Mouse (Mus musculus) limb, embryonic 13.5 days (tissue): ENCODE data around the gene Sptb. TPM values are rescaled to one million over a fixed set of nuclear protein-coding genes. Genes with fewer than 3 reads are reported as not detected.
A peak's percentile ranks its signal among the peaks of the same experiment; 100 is the strongest.

ENCODE experiments used
- ATAC-seq: fragments of 200-750 bp; cut with Nextera tagmentation; 2 replicates; pipeline ENCODE4 v1.8.0; 2017; ENCODE audit warnings: low read depth, moderate number of reproducible peaks, moderate TSS enrichment; ENCODE audit not compliant: low FRiP score
- H3K27ac ChIP-seq: fragments of 300-500 bp; sonication (generic); 2 replicates; pipeline ENCODE4 v1.5.1; 2015; ENCODE audit warnings: inconsistent platforms, mild to moderate bottlenecking, moderate library complexity
- H3K27me3 ChIP-seq: fragments of 300-500 bp; sonication (generic); 2 replicates; pipeline ENCODE4 v1.6.1; 2015; ENCODE audit warnings: mild to moderate bottlenecking, inconsistent platforms
- H3K36me3 ChIP-seq: fragments of 300-500 bp; sonication (generic); 2 replicates; pipeline ENCODE4 v1.6.1; 2015; ENCODE audit warnings: inconsistent platforms, mild to moderate bottlenecking, moderate library complexity
- H3K4me1 ChIP-seq: fragments of 300-500 bp; sonication (generic); 2 replicates; pipeline ENCODE4 v1.6.1; 2015; ENCODE audit warnings: inconsistent platforms
- H3K4me2 ChIP-seq: fragments of 300-500 bp; sonication (generic); replicated peaks from 2 replicates; pipeline ENCODE4 v1.6.1; 2015; ENCODE audit warnings: inconsistent platforms, mild to moderate bottlenecking, moderate library complexity
- H3K4me3 ChIP-seq: fragments of 300-500 bp; sonication (generic); 2 replicates; pipeline ENCODE4 v1.5.1; 2015; ENCODE audit warnings: moderate library complexity, mild to moderate bottlenecking, inconsistent platforms
- H3K9ac ChIP-seq: fragments of 300-500 bp; sonication (generic); 2 replicates; pipeline ENCODE4 v1.6.1; 2015; ENCODE audit warnings: mild to moderate bottlenecking, inconsistent platforms
- H3K9me3 ChIP-seq: fragments of 300-500 bp; sonication (generic); 2 replicates; pipeline ENCODE4 v1.6.1; 2016; ENCODE audit warnings: inconsistent platforms
- WGBS: fragments of 180-500 bp; shearing (Covaris S2); methylation state at CpG from one replicate; pipeline ENCODE4 v1.1.7; 2015; 5-methylcytosine and 5-hydroxymethylcytosine counted together
- polyA plus RNA-seq: library from polyadenylated mRNA; unstranded; fragments of >200 nt; fragmentation: Nextera tagmentation; extraction: Ambion mirVana; gene quantifications from 2 replicates; pipeline ENCODE4 v1.2.1, GENCODE M21; 2015

Sptb gene
- polyA plus RNA-seq, 1 experiment from 2014 or later = 0.61 TPM

DNA sequence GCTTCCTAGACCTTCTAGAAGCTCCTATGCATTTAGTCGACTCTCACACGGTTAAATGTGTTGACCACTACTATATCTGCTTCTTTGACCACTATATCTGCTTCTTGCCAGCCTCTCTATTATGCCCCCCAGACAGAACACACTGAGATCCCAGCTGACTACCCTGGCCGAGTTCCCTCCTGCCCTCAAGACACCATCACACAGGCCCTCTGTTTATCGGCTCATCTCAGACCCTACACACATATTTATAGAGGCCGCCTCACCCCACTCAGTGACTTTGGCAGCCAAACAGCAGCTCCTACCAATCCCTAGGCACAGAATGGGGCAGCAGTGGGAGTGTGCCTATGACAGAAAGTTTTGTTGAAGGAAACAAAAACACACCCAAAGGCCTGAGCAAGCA lies 14.6 kb downstream of the Sptb start:
- Histone ChIP-seq H3K4me1 (peaks cover 8% of the 10 kb centered on the region), H3K9ac (no peak overlapping the region), H3K27ac (no peak overlapping the region), H3K36me3 (no peaks in the 10 kb centered on the region), H3K27me3 (no peaks in the 10 kb centered on the region), H3K4me3 (no peak overlapping the region), H3K9me3 (no peaks in the 10 kb centered on the region), H3K4me2 (no peak overlapping the region)
- no peak for ATAC-seq
- whole genome bisulfite sequencing = 72% methylated on average over 5 of the region's 5 CpGs

DNA sequence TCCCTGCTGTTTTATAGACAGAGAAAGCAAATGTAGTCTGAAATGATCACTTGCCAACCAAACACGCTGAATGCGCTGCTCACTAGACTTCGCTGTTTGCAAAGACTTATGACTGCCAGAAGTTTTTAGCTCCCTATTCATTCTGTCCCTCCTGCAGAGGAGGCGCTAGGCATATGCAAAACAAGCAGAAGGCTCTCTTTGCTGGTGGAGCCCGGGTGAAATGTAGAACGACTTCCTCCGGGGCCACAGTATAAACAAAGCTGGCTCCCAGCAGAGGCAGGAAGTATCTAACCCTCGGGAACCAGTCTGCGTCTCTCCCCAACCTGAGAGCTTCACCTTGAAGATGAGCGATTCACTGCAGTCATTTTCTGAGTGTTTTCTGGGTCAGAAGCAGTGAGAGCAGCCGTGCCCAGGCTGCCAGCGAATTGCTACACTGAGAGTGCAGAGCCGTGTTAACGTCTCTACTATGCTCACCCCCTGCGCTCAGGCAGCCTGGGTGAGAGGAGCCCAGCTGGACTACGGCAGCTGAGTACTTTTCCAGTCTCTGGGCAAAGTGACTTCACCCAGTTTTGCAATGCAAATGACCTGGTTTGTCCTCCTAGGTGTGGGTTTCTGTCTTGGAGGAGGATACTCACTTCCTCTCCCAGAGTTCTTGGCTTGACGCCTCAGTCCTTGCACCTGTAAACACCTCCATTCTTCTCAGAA lies 15.4 kb downstream of the Sptb start:
- Histone ChIP-seq H3K9me3 (no peaks in the 10 kb centered on the region), H3K4me1 (peaks cover 8% of the 10 kb centered on the region), H3K4me3 (peak overlapping the region; percentile 31), H3K36me3 (no peaks in the 10 kb centered on the region), H3K9ac (peak overlapping the region; percentile 50; the same call in 1 of the 2 replicates), H3K27ac (no peak overlapping the region), H3K4me2 (peak overlapping the region; percentile 64), H3K27me3 (no peaks in the 10 kb centered on the region)
- ATAC-seq = no peak
- 5% methylated on average over 17 of the region's 17 CpGs for WGBS

DNA sequence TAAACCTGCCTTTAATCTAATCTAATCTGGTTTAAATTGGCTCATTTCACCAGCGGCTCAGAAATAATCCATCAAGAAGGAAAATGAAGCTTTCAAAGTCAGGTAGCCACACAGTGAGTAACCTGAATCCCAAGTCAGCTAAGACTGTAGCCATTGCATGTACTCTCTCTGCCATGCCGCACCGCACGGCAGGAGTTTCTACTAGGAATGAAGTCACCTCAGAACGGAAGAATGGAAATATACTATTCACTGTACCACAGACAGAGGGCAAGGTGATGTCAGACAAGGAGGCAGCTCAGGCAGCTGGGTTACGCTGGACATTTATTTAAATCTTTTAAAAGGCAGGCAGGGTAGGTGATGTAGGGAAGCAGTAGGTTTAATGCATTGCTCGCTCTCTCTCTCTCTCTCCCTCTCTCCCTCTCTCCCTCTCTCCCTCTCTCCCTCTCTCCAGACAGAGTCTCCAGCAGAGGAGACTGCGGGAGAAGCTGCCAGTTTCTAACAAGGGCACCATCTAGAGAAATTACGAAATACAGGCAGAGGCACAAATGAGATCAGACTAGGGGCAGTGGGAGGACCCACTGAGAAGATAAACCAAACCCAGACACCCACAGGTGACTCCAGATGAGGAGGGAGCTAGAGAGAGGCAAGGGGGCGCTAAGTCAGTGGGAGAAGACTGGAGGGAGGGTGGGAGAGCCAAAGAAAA lies 22.7 kb downstream of the Sptb start:
- WGBS = 73% methylated on average over 10 of the region's 10 CpGs
- H3K9me3 ChIP-seq = no peaks in the 10 kb centered on the region
- no peak overlapping the region for H3K27ac ChIP-seq
- no peak overlapping the region for H3K4me2 ChIP-seq
- no peaks in the 10 kb centered on the region for H3K36me3 ChIP-seq
- no peaks in the 10 kb centered on the region for H3K27me3 ChIP-seq
- no peak for ATAC-seq
- no peak overlapping the region for H3K9ac ChIP-seq
- H3K4me3 ChIP-seq = no peak overlapping the region
- H3K4me1 ChIP-seq = no peaks in the 10 kb centered on the region

DNA sequence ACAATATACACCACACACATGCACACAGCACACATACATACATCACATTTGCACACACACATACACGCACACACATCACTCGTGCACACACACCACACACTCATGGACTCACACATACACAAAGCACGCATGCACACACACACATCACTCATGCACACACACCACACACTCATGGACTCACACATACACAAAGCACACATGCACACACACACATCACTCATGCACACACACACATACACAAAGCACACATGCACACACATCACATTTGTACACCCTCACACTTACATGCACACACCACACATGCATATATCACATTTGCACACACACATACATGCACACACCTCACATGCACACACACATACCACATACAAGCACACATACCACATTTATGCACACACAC lies 24.7 kb downstream of the Sptb start:
- H3K4me3 ChIP-seq = no peak overlapping the region
- no peak overlapping the region for H3K4me2 ChIP-seq
- ATAC-seq = no peak
- no peaks in the 10 kb centered on the region for H3K36me3 ChIP-seq
- no peaks in the 10 kb centered on the region for H3K9me3 ChIP-seq
- 91% methylated on average over 3 of the region's 3 CpGs for WGBS
- no peaks in the 10 kb centered on the region for H3K4me1 ChIP-seq
- no peak overlapping the region for H3K9ac ChIP-seq
- no peak overlapping the region for H3K27ac ChIP-seq
- no peaks in the 10 kb centered on the region for H3K27me3 ChIP-seq

DNA sequence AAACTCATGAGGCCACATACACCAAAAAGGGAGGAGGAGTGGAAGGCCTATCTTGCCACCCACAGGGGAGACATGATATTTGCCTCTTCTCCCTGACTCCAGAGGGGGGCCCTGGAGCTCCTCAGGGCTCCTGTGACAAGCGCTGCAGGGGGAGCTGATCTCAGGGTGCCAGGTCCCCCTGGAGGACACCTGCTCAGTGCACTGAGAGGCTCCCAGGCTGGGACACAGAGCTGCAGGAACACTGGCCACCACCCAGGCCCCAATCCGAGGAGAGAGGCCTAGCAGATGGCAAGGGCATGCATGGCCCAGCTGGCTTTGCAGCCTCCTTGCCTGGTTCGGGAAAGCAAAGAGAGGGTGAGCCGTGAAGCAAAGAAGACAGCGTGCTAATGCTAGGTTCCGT lies 25.9 kb downstream of the Sptb start:
- 58% methylated on average over 6 of the region's 6 CpGs for WGBS
- no peaks in the 10 kb centered on the region for H3K36me3 ChIP-seq
- H3K4me1 ChIP-seq = no peaks in the 10 kb centered on the region
- H3K4me2 ChIP-seq = no peak overlapping the region
- no peaks in the 10 kb centered on the region for H3K9me3 ChIP-seq
- no peaks in the 10 kb centered on the region for H3K27me3 ChIP-seq
- no peak overlapping the region for H3K9ac ChIP-seq
- H3K27ac ChIP-seq = no peak overlapping the region
- ATAC-seq = no peak
- no peak overlapping the region for H3K4me3 ChIP-seq

DNA sequence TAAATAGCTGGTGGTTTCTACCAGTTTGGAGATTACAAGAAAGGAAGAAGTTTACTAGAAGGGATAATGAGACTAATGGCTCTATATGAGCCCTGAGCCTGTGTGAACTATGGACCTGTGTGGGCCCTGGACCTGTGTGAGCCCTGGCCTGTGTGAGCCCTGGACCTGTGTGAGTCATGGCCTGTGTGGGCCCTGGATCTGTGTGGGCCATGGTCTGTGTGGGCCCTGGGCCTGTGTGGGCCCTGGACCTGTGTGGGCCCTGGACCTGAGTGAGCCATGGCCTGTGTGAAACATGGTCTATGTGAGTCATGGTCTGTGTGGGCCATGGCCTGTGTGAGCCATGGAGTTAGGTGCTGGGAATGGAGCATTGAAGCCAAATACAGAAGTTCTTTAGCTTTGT lies 28.4 kb downstream of the Sptb start:
- H3K4me1 ChIP-seq = no peaks in the 10 kb centered on the region; the same call in 1 of the 2 replicates
- H3K9ac ChIP-seq = no peak overlapping the region
- H3K9me3 ChIP-seq = no peaks in the 10 kb centered on the region
- no peak overlapping the region for H3K4me3 ChIP-seq
- H3K4me2 ChIP-seq = no peak overlapping the region
- no peaks in the 10 kb centered on the region for H3K27me3 ChIP-seq
- no peaks in the 10 kb centered on the region for H3K36me3 ChIP-seq
- no peak overlapping the region for H3K27ac ChIP-seq
- no peak for ATAC-seq

DNA sequence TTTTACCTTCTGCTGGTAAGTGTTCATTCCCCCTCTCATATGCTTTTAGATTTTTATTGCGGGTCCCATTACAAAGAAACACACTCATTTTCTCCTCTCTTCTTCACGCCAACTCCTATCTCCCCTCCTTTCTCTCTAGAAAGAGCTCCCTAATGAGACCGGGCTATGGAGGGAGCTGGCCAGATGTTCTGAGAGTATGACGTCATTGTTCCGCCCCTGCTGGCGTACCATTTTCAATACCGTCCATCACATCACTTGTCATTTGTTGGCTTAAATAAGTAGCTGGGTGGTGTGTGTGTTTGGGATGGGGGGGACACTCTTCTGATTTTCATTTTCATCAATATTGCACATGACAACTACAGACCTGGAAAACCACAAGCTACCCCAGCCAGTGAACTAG lies 33.3 kb downstream of the Sptb start:
- Histone ChIP-seq H3K27ac (no peak overlapping the region), H3K9me3 (no peaks in the 10 kb centered on the region), H3K4me2 (no peak overlapping the region), H3K9ac (no peak overlapping the region), H3K27me3 (no peaks in the 10 kb centered on the region), H3K36me3 (no peaks in the 10 kb centered on the region), H3K4me1 (peaks cover 7% of the 10 kb centered on the region; the same call in 1 of the 2 replicates), H3K4me3 (no peak overlapping the region)
- WGBS = 50% methylated on average over 7 of the region's 7 CpGs
- no peak for ATAC-seq

DNA sequence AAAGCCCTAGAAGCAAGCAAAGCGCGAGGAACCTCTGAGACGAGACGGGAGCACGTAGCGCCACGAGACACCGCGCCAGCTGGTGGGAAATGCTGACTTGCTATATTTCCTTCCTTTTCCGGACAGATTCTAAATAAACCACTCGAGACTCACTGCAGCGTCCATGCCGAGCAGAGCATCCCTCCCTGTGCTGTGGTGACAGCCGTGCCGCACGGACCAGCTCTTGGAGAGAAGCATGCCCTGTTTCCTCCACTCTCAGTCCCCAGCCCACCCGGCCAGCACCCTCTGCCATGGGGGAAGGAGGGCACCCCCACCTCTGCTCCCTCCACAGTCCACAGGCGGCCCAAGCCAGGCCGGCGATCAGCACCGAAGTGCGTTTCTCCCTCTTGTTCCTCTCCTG lies 33.9 kb downstream of the Sptb start:
- WGBS = 89% methylated on average over 22 of the region's 22 CpGs
- H3K4me2 ChIP-seq = no peak overlapping the region
- no peaks in the 10 kb centered on the region for H3K27me3 ChIP-seq
- no peak overlapping the region for H3K9ac ChIP-seq
- H3K9me3 ChIP-seq = no peaks in the 10 kb centered on the region
- H3K4me3 ChIP-seq = no peak overlapping the region
- H3K27ac ChIP-seq = no peak overlapping the region
- no peak for ATAC-seq
- no peaks in the 10 kb centered on the region for H3K36me3 ChIP-seq
- peaks cover 7% of the 10 kb centered on the region; the same call in 1 of the 2 replicates for H3K4me1 ChIP-seq

DNA sequence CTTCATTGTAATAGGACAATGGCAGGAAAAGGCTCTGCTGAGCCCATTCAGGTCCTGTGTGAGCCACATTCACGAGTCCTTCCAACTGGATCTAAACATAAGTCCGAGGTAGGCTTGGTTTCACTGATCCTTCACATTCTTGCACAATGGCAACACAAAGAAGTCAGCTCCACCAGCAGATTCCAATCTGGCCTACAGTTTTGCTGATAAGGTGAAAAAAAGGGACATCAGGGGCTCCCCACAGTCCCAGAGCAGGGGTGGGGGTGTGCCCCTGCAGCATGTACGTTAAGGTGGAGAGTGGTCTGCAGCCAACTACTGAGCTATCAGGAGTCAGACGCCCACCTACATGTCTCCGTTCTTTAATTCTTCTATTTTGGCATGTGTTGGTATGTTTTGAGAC lies 35.0 kb downstream of the Sptb start:
- Histone ChIP-seq H3K4me3 (no peak overlapping the region), H3K27ac (no peak overlapping the region), H3K27me3 (no peaks in the 10 kb centered on the region), H3K9me3 (no peaks in the 10 kb centered on the region), H3K36me3 (no peaks in the 10 kb centered on the region), H3K4me2 (no peak overlapping the region), H3K9ac (no peak overlapping the region), H3K4me1 (peaks cover 15% of the 10 kb centered on the region)
- no peak for ATAC-seq
- WGBS = 80% methylated on average over 5 of the region's 5 CpGs

DNA sequence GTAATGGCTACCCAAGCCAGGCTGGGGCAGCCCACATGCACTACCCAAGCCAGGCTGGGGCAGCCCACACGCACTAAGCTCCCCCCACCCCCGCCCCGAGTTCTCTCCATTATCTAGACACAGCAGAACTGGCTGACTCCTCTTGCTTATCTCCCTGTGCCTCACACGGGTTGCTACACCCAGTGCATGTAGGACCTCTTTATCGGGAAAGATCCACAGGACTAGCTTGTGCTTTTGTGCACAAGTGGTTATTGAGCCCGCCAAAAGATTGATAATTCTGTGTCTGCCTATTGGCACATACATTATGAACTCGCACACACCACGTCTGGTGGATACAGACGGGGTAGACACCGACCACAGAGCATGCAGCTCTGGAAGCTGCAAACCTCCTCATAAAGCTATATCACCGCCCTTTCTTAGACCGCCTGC lies 36.5 kb downstream of the Sptb start:
- no peak for ATAC-seq
- Histone ChIP-seq H3K27me3 (no peaks in the 10 kb centered on the region), H3K9ac (no peak overlapping the region), H3K27ac (no peak overlapping the region), H3K4me1 (peaks cover 24% of the 10 kb centered on the region), H3K36me3 (no peaks in the 10 kb centered on the region), H3K4me2 (no peak overlapping the region), H3K9me3 (no peaks in the 10 kb centered on the region), H3K4me3 (no peak overlapping the region)
- WGBS = 84% methylated on average over 12 of the region's 12 CpGs

DNA sequence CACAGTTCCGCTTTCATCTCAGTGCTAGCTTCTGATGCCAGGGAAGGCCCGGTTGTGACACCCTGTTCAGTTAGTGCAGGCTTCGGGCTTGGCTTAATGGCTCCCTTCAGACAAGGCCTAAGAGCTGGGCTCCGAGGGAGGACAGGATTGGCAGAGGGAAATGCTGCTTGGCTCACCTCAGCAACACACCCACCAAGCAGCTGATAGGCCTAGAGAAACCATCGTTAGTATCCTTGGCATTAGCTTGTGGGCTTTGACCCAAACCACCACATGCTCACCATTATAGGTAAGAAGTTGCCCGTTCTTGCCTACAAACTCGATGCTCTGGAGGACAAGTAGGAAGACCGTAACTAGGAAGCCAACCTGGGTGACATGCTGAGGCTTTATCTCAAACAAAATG lies 38.3 kb downstream of the Sptb start:
- Histone ChIP-seq H3K9me3 (no peaks in the 10 kb centered on the region), H3K27me3 (no peaks in the 10 kb centered on the region), H3K4me3 (no peak overlapping the region), H3K4me2 (no peak overlapping the region), H3K4me1 (peaks cover 24% of the 10 kb centered on the region), H3K27ac (no peak overlapping the region), H3K9ac (no peak overlapping the region), H3K36me3 (no peaks in the 10 kb centered on the region)
- no peak for ATAC-seq
- 82% methylated on average over 8 of the region's 8 CpGs for WGBS

DNA sequence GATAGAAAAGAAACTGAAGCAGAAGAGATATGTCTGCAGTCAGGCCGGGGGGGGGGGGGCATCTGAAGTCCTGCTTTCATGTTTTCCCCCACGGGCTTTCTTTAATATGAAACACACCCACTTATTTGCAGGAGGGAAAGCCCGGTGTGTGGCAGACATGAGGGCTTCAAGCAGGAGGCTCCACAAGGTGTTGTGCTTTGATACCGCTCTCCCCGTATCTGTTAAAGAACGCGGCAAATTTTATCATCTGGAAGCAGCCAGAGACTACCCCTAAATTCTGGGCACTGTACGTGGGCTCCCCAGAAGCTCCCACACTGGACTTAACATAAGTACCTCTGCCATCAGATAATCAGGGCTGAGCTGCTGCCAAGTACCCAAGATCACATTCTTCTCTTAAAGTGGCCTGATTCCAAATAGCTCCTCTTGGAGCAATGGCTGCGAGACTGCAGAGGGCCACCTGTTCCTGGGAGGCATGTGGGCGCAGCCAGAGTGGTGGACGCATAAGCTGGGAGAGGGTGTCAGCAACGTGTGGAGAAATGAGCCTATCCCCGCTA lies 39.7 kb downstream of the Sptb start:
- Histone ChIP-seq H3K27ac (no peak overlapping the region), H3K36me3 (no peaks in the 10 kb centered on the region), H3K4me2 (no peak overlapping the region), H3K9me3 (no peaks in the 10 kb centered on the region), H3K27me3 (no peaks in the 10 kb centered on the region), H3K4me3 (no peak overlapping the region), H3K4me1 (peaks cover 24% of the 10 kb centered on the region), H3K9ac (no peak overlapping the region)
- ATAC-seq = no peak; the same call in 1 of the 2 replicates
- 48% methylated on average over 13 of the region's 13 CpGs for WGBS
